Mouse (Mus musculus): Measurements from ENCODE around the gene Nrxn1. TPM values are rescaled to one million over a fixed set of nuclear protein-coding genes. Genes with fewer than 3 reads are reported as not detected.
A peak's percentile ranks its signal among the peaks of the same experiment; 100 is the strongest.

Gene Nrxn1
- total RNA-seq, 1 experiment from 2014 or later = 15.1 TPM

- DNase-seq = peak; percentile 12
Observed at GRCm38 (mm10) chr17:90962904-90963531, 129.9 kb downstream of the Nrxn1 start.

GRCm38 (mm10) chr17:90955221-90955620 lies 137.7 kb downstream of the Nrxn1 start:
- DNase-seq = no peak

- DNase-seq = no peak
Observed at GRCm38 (mm10) chr17:90934929-90935328, 157.9 kb downstream of the Nrxn1 start.

- no peak for DNase-seq
Observed at GRCm38 (mm10) chr17:90913320-90913719, 179.6 kb downstream of the Nrxn1 start.

GRCm38 (mm10) chr17:90912746-90913145 lies 180.1 kb downstream of the Nrxn1 start:
- no peak for DNase-seq

DNA sequence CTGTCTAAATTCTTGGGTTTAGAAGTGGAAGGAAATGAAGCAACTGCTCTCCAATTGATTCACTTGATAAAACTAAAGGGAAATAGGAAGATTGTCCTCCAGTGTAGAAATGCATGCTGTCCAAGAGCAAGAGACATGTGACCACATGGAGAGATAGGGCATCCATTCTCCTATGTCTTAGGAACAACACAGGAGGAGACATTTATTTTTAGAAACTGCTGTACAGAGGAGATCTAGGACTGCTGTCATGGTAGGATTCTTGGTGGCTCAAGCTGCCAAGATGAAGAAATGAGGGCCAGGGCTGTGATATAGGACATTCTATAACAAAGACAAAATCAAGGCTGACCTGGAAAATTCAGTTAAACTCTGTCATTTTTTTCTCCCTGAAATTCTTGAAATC lies 180.5 kb downstream of the Nrxn1 start:
- no peak for DNase-seq

DNA sequence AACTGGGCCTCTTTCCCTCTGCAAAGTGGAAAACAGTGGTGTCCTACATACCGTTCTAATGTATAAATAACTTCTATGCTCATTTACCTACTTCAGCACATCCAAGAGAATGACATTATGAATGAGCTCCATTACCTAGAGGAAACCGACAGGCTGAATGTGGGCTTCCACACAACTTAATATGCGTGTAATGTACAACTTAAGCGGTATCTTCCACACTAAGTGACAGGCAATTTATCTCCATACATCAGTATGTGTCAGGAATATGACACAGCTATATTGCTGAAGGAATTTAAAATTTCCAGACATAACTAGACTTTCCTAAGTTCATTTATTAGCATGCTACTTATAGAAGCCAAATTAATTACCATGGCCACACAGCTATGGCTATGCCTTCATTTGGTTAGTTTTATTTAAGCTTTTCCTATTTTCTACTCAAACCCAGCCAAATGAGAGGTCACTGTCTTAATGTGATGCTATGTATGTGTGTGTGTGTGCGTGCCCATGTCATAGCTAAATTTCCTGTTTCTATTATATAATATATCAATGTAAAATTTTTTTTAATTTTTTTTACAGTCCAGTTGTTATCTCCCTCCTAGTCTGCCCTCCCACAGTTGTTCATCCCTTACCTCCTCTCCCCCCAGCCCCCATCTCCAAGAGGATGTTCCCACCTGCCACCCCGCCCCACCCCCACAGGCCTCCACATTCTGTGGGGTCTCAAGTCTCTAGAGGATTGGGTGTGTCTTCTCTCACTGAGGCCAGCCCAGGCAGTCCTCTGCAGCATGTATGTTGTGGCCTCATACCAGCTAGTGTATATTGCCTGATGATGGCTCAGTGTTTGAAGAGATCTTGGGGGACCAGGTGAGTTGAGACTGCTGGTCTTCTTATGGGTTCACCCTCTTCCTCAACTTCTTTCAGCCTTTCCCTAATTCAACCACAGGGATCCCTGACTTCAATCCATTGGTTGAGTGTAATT lies 186.5 kb downstream of the Nrxn1 start:
- DNase-seq = no peak

DNA sequence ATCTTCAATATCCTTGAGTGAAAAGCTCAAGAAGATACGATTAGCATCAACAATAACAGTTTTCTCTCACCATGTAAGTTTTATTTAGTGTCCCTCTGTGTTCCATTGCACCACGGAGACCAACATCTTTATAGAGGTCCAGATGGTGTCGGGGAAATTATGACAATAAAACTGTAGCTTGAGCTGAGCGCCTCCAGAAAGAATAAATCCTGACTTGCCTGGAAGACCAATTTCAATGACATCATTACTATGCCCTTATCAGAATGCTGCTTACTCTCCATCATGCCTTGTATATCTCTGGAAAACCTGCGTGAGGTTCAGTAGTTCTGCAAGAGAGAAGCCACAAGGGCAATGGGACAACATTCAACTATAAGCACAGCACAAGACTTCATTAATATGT lies 187.7 kb downstream of the Nrxn1 start:
- DNase-seq = no peak

- no peak for DNase-seq
Observed at GRCm38 (mm10) chr17:90892327-90893259, 200.3 kb downstream of the Nrxn1 start.

GRCm38 (mm10) chr17:90891711-90892110 lies 201.2 kb downstream of the Nrxn1 start:
- DNase-seq = no peak

- DNase-seq = no peak
Observed at GRCm38 (mm10) chr17:90857225-90857624, 235.6 kb downstream of the Nrxn1 start.

DNA sequence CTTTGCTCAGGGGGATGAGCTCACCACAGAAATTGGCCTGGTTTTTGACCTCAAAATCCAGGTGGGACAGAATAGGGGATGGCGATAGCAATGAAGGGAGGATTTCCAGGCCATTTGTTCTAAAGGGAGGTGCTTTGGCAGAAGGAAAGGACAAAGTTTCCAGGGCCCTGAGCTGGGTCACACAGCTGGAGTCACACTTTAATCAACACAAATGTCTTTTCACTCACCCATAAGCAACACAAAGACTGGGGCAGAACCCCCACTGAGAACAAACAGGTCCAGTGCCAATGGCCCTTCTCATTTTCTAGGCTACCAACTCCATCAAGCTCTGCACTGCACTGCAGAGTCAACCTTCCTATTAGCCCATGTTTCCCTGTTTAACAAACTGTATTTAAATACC lies 249.0 kb downstream of the Nrxn1 start:
- DNase-seq = no peak

GRCm38 (mm10) chr17:90843072-90843611 lies 249.7 kb downstream of the Nrxn1 start:
- no peak for DNase-seq

DNA sequence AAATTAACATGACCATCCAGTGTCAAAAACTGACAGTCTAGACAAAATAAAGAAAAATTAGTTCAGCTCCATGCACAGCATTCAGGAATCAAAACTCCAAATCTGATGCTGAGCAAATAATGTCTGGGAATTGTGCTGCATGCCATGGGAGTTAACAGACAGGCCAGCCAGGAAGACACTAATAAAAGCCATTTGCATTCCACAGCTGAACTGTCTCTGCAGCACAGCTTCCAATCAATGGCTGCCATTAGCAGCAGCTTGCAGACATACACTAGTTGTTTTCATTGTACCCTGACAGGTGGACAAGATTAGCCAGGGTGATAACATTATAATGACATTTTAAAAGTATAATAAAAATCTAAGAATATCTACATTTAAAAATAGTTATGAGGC lies 255.9 kb downstream of the Nrxn1 start:
- DNase-seq = no peak

- no peak for DNase-seq
Observed at GRCm38 (mm10) chr17:90836154-90837021, 256.5 kb downstream of the Nrxn1 start.

DNA sequence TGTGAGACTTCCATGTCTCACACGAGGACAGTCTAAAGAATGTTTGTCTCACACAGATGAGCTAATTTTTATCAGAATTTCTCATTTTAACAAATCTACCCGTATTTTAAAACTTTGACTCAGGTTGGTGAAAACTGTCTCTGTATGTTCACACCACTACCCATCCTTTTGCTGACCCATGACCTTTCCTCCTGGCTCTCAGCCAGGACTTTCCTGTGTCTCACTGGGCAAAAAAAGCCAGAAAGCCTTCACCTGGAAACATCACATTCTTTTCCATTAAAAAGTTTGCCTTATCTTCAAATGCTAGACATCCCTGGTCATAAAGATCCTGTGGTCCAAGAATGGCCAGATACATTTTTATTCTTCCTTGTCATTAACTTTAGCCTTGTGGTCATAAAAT lies 274.5 kb downstream of the Nrxn1 start:
- DNase-seq = no peak

DNA sequence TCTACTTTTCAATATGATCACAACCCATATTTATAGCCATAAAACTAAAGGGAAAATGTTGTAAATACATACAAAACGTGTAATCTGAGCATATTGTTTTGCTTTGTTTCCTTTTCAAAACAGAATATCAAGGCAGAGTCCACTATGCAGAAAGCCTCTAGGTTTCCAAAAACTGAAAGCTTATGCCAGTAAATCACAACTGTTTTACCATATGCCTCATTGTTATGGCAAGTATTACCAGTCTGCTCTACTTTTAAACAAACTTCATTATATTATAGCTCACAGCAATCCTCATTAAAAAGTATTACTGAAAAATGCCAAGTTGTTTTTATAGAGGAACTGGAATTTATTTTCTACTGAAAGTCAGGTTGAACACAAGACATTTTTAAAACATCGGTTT lies 275.0 kb downstream of the Nrxn1 start:
- DNase-seq = no peak

DNA sequence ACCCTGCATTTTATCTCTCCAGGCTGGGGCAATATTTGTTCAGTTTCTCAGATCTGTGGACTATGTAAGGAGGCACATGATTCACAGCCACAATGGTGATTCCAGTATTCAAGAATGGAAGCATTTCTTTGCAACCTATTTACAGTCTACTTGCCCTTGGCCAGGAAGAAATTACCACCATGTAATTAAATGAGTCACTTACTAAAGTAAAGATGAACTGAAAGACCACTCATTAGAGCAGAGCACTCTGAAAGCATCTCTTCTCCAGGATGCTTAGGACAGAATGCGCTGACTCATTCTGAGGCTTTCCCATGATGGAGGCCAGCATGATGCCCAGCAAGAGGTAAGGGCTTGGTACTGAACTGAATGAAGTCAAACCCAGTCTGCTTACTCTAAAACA lies 277.6 kb downstream of the Nrxn1 start:
- no peak for DNase-seq

DNA sequence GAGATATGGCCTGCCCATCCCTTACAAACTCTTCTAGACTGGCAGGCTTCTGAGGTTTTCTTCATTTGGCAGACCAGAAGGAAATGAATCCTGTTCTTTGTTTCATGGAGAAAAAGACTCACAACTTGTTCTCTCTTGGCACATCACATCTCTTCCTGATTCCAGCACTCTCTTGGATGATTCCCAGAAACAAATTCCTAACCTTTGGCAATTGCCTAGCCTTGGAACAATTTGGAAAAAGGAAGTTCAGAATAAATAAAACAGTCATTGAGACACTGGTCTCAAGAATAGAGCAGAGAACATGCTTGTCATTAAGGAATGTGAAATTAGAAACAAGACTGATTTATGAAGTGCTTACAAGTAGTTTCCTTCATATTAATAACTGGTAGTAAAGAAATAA lies 279.1 kb downstream of the Nrxn1 start:
- DNase-seq = no peak

DNA sequence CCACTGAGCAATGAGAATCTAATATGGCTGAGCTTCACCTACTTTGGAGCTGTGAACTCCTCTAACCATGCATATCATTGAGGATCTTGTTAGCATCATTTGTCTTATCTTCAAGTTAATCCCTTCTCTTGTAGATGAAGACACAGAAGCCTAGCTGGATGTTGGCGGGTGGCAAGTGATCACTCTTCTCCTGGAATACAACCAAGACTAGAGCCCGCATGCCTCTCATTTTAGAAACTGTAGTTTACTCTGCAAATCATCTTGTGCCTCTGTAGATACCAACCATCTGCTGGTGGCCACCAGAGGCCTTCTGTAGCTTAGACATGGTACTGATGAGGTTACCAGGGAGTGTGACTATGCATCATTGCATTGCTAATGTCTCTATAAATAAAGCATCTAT lies 280.4 kb downstream of the Nrxn1 start:
- no peak for DNase-seq
